Mouse (Mus musculus) c-Kit-positive CD71-positive TER-119-negative erythroid progenitor cells, embryonic 14.5 days (primary cell): ENCODE data around the gene Batf3.
A peak's percentile ranks its signal among the peaks of the same experiment; 100 is the strongest.

Experiments
- DNase-seq: peaks from one replicate; pipeline ENCODE4 v3.0.0-alpha.2; 2013; ENCODE audit warnings: low read depth

The Batf3 gene

GRCm38 (mm10) chr1:191097802-191098747 is at the start of gene Batf3:
Gene Batf3 (plus strand): TSS chr1:191097847.
- DNase-seq = no peak

GRCm38 (mm10) chr1:191053555-191053954 is 44.1 kb upstream of the Batf3 start:
- no peak for DNase-seq

- DNase-seq = peak; percentile 77
Measured at GRCm38 (mm10) chr1:191054870-191055532, 42.6 kb upstream of the Batf3 start.

- no peak for DNase-seq
Measured at GRCm38 (mm10) chr1:191055533-191055873, 42.1 kb upstream of the Batf3 start.

- no peak for DNase-seq
Measured at GRCm38 (mm10) chr1:191057461-191057860, 40.2 kb upstream of the Batf3 start.

- DNase-seq = no peak
Measured at GRCm38 (mm10) chr1:191062241-191062780, 35.3 kb upstream of the Batf3 start.

GRCm38 (mm10) chr1:191062781-191063485 is 34.7 kb upstream of the Batf3 start, which contains the start of the genes Tatdn3 and Nsl1:
Gene Tatdn3 (minus strand): TSS chr1:191062932.
Gene Nsl1 (plus strand): TSS chr1:191063012.
- peak; percentile 82 for DNase-seq

GRCm38 (mm10) chr1:191063700-191064099 is 33.9 kb upstream of the Batf3 start:
- no peak for DNase-seq

- no peak for DNase-seq
Measured at GRCm38 (mm10) chr1:191064535-191064934, 33.1 kb upstream of the Batf3 start.

GRCm38 (mm10) chr1:191065188-191065587 is 32.5 kb upstream of the Batf3 start:
- no peak for DNase-seq

GRCm38 (mm10) chr1:191068377-191068776 is 29.3 kb upstream of the Batf3 start:
- DNase-seq = no peak

- DNase-seq = no peak
Measured at GRCm38 (mm10) chr1:191070259-191070658, 27.4 kb upstream of the Batf3 start.

- no peak for DNase-seq
Measured at GRCm38 (mm10) chr1:191071613-191072012, 26.0 kb upstream of the Batf3 start.

- DNase-seq = no peak
Measured at GRCm38 (mm10) chr1:191072329-191072913, 25.2 kb upstream of the Batf3 start.

GRCm38 (mm10) chr1:191073001-191073400 is 24.6 kb upstream of the Batf3 start:
- no peak for DNase-seq

- DNase-seq = no peak
Measured at GRCm38 (mm10) chr1:191073486-191073885, 24.2 kb upstream of the Batf3 start.

- DNase-seq = no peak
Measured at GRCm38 (mm10) chr1:191075199-191075883, 22.3 kb upstream of the Batf3 start.

GRCm38 (mm10) chr1:191083230-191083629 is 14.4 kb upstream of the Batf3 start:
- no peak for DNase-seq

- no peak for DNase-seq
Measured at GRCm38 (mm10) chr1:191084951-191085559, 12.6 kb upstream of the Batf3 start.

GRCm38 (mm10) chr1:191085597-191085996 is 12.1 kb upstream of the Batf3 start:
- no peak for DNase-seq
